Mouse (Mus musculus) heart, embryonic 11.5 days (tissue): ENCODE data around the gene Pcnx2. TPM values are rescaled to one million over a fixed set of nuclear protein-coding genes. Genes with fewer than 3 reads are reported as not detected.

ENCODE experiments used
- ATAC-seq: fragments of 200-750 bp; cut with Nextera tagmentation; replicated peaks from 2 replicates; pipeline ENCODE4 v1.8.0; 2017; ENCODE audit warnings: moderate library complexity; ENCODE audit not compliant: insufficient number of reproducible peaks, low FRiP score, low TSS enrichment
- H3K27ac ChIP-seq: fragments of 300-500 bp; sonication (generic); 2 replicates; pipeline ENCODE4 v1.5.1; 2014; ENCODE audit warnings: mild to moderate bottlenecking, low read depth, low read length
- H3K27me3 ChIP-seq: fragments of 300-500 bp; sonication (generic); 2 replicates; pipeline ENCODE4 v1.6.1; 2014; ENCODE audit warnings: mild to moderate bottlenecking, low read length, mixed read lengths; ENCODE audit not compliant: control insufficient read depth, insufficient read depth
- H3K36me3 ChIP-seq: fragments of 300-500 bp; sonication (generic); 2 replicates; pipeline ENCODE4 v1.6.1; 2014; ENCODE audit warnings: mild to moderate bottlenecking, low read length, moderate library complexity, mixed read lengths; ENCODE audit not compliant: control insufficient read depth, insufficient read depth
- H3K4me1 ChIP-seq: fragments of 300-500 bp; sonication (generic); 2 replicates; pipeline ENCODE4 v1.6.1; 2014; ENCODE audit warnings: low read length; ENCODE audit not compliant: control insufficient read depth, insufficient read depth
- H3K4me2 ChIP-seq: fragments of 300-500 bp; sonication (generic); 2 replicates; pipeline ENCODE4 v1.6.1; 2014; ENCODE audit warnings: mild to moderate bottlenecking, moderate library complexity
- H3K4me3 ChIP-seq: fragments of 300-500 bp; sonication (generic); 2 replicates; pipeline ENCODE4 v1.5.1; 2014; ENCODE audit warnings: low read depth, low read length
- H3K9ac ChIP-seq: fragments of 300-500 bp; sonication (generic); 2 replicates; pipeline ENCODE4 v1.6.1; 2014; ENCODE audit warnings: mild to moderate bottlenecking, low read depth, low read length, moderate library complexity
- H3K9me3 ChIP-seq: fragments of 300-500 bp; sonication (generic); replicated peaks from 2 replicates; pipeline ENCODE4 v1.6.1; 2016; ENCODE audit warnings: low read length; ENCODE audit not compliant: control insufficient read depth
- WGBS: fragments of 180-500 bp; shearing (Covaris S2); extraction: QIAGEN DNeasy Blood & Tissue Kit; methylation state at CpG from one replicate; pipeline ENCODE4 v1.1.7; 2014; ENCODE audit not compliant: insufficient replicate concordance; 5-methylcytosine and 5-hydroxymethylcytosine counted together
- polyA plus RNA-seq: library from polyadenylated mRNA; unstranded; fragments of >200 nt; fragmentation: Nextera tagmentation; extraction: Ambion mirVana; gene quantifications from 2 replicates; pipeline ENCODE4 v1.2.1, GENCODE M21; 2014

The Pcnx2 gene
- polyA plus RNA-seq, 1 experiment from 2014 or later: 0.27 TPM

DNA sequence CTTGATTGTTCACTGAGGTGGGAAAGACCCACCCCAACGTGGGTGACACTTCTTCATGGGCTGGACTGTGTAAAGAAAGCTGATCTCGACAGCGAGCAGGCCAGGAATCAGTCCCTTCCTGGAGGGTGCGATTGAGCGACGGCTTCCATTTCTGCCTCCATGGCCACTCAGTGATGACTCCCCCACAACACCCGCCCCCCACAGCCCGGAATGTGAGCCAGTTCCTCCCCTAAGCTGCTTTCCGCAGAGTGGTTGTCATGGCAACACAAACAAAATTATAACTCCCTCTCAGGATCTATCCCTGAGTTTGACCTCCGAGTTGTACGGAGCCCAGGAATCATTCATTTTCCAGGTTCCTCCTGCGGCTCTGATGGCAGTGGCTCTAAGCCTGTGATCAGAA is 91.7 kb downstream of the Pcnx2 start:
- H3K9me3 ChIP-seq: no peaks in the 10 kb centered on the region
- H3K27me3 ChIP-seq: no peaks in the 10 kb centered on the region
- no peak overlapping the region for H3K9ac ChIP-seq
- ATAC-seq: no peak
- H3K4me1 ChIP-seq: peaks cover 5% of the 10 kb centered on the region
- no peaks in the 10 kb centered on the region for H3K36me3 ChIP-seq
- H3K4me3 ChIP-seq: no peak overlapping the region
- H3K4me2 ChIP-seq: no peak overlapping the region
- WGBS: 74% methylated on average over 12 of the region's 12 CpGs
- H3K27ac ChIP-seq: no peak overlapping the region

DNA sequence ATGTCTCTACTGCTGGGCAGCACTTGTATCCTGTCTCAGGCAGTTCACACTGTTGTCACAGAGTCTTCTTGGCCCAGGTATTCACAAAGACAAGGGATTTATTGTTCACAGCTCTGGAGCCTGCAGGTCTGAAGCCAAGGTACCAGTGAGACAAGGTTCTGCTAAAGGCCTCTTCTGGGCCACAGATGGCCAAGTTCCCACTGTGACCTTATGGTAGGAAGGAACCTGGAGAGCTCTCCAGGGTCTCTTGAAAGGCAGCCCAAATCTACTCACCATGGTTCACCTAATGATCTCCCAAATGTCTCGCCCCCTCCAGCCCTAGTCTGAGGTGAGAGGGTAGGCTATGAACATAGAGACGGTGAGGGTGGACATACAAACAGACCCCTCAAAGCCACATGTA is 101.1 kb downstream of the Pcnx2 start:
- ATAC-seq: no peak
- no peaks in the 10 kb centered on the region for H3K9me3 ChIP-seq
- 90% methylated on average over 2 of the region's 2 CpGs for WGBS
- no peaks in the 10 kb centered on the region for H3K4me1 ChIP-seq
- H3K9ac ChIP-seq: no peak overlapping the region
- H3K27ac ChIP-seq: no peak overlapping the region
- H3K36me3 ChIP-seq: no peaks in the 10 kb centered on the region
- H3K27me3 ChIP-seq: no peaks in the 10 kb centered on the region
- no peak overlapping the region for H3K4me2 ChIP-seq
- no peak overlapping the region for H3K4me3 ChIP-seq

DNA sequence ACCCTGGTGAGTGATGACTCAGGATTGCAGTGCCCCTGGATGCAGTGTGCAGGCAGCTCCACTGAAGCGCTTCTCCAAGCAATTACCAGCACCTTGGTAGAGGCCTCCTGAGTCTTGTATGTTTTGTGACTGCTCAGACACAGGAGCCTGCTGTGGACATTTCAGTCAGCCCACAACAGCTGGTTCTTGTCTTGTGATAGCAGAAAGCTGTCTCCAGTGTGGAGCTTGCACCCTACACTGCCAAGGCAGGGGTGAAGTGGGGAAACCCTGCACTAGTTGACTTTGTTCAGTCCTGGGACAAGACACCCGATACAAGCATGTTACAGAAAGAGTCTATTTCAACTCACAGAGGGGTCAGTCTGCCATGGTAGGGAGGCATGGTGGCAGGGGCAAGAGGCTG is 102.8 kb downstream of the Pcnx2 start:
- H3K27ac ChIP-seq: no peak overlapping the region

DNA sequence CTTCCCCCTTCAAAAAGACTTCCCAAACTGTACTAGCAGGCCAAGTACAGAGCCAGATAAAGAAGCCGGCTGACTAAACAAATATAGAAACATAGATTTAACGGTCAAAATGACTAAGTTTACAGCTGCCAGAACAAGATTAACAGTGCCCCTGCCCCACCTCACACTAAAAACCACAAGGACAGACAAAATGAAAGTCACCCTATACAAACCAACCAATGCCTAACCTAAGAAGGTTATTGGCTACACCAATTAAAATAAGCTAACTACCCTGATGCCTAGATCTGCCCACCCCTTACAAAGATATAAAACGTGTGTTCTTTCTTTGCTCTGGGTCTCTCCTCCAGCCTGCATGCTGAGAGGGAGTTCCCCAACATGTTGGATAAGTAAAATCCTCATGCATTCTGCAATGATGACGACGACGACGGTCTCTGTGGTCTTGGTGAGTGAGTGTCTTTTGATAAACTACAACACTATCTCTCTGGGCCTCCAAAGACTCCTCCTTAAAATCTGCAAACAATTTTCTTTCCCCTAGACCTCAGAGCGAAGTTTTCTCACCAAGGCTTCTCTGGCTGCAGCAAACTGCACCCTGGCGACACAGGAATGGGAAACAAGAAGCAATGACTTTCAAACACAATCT is 105.2 kb downstream of the Pcnx2 start:
- H3K9me3 ChIP-seq: no peaks in the 10 kb centered on the region
- ATAC-seq: no peak
- H3K9ac ChIP-seq: no peak overlapping the region
- no peaks in the 10 kb centered on the region for H3K36me3 ChIP-seq
- no peak overlapping the region for H3K27ac ChIP-seq
- no peak overlapping the region for H3K4me2 ChIP-seq
- H3K27me3 ChIP-seq: no peaks in the 10 kb centered on the region
- H3K4me3 ChIP-seq: no peak overlapping the region
- WGBS: 45% methylated on average over 9 of the region's 9 CpGs
- no peaks in the 10 kb centered on the region for H3K4me1 ChIP-seq

More for the DNA sequence above, 102.8 kb downstream of the Pcnx2 start:
- Histone ChIP-seq H3K4me1 (no peaks in the 10 kb centered on the region), H3K4me2 (no peak overlapping the region), H3K36me3 (no peaks in the 10 kb centered on the region), H3K9ac (no peak overlapping the region), H3K4me3 (no peak overlapping the region), H3K9me3 (no peaks in the 10 kb centered on the region), H3K27me3 (no peaks in the 10 kb centered on the region)
- 58% methylated on average over 2 of the region's 2 CpGs for WGBS
- no peak for ATAC-seq

DNA sequence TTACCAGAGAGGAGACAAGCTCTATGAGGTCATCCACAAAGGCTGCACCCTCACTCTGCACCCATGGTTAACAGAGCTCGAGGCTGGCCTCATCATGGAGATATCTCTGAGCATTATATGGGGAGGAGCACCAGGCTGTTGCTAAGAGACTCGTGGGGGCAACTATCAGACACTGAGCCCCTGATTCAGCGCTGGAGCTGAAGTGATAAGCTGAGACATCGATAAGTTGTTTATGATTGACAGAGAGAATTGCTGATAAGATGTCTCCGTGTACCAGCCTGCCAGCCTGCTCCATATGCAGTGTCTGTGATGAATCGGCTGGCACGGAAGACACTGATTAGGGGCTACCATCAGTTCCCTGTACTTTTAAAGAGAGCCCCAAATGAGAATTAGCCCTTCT is 111.2 kb downstream of the Pcnx2 start:
- H3K36me3 ChIP-seq: no peaks in the 10 kb centered on the region
- no peak overlapping the region for H3K27ac ChIP-seq
- no peak overlapping the region for H3K9ac ChIP-seq
- peaks cover 11% of the 10 kb centered on the region; the same call in 1 of the 2 replicates for H3K4me1 ChIP-seq
- 45% methylated on average over 7 of the region's 7 CpGs for WGBS
- ATAC-seq: no peak
- H3K4me3 ChIP-seq: no peak overlapping the region
- no peaks in the 10 kb centered on the region for H3K27me3 ChIP-seq
- no peaks in the 10 kb centered on the region for H3K9me3 ChIP-seq
- no peak overlapping the region for H3K4me2 ChIP-seq

DNA sequence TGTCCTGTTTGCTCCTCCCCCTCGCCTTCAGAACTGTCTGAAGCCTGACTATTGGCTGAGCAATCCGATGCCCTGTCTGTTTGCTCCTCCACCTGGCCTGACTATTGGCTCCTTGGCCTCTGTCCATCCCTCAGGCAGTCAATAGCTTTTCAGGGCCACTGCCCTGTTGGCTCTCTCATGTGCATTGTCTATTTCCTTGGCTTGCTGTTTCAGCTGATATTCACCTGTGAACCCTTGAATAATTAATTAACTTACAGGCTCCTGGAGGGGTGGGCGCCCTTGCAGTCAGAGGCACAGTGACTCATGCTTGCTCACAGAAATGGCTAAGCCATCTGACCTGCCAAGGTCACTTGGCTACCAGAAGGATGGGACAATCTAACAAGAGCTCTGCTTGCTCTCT is 116.0 kb downstream of the Pcnx2 start:
- Histone ChIP-seq H3K27me3 (no peaks in the 10 kb centered on the region), H3K4me3 (no peak overlapping the region), H3K9me3 (no peaks in the 10 kb centered on the region), H3K4me2 (no peak overlapping the region), H3K4me1 (peaks cover 6% of the 10 kb centered on the region; the same call in 1 of the 2 replicates), H3K27ac (no peak overlapping the region), H3K9ac (no peak overlapping the region), H3K36me3 (no peaks in the 10 kb centered on the region)
- no peak for ATAC-seq
- 59% methylated on average over 3 of the region's 3 CpGs for WGBS

DNA sequence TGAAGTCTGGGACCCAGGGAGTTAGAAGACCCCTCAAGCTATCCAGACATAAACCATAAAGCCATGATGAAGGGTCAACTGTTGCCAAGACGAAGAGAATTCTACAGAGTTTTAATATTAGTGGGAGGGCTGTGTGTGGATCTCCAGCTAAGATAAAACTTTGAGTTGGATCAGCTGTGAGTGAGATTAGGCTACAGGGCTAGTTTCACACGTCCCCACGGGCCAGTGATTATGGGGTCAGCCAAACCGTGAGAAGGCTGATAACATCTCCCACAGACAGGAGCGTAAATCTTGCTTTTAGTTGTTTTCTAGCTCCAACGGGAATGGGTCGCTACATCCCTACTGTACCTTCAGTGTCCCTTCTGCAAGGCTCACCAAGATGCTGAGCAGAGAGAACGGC is 118.5 kb downstream of the Pcnx2 start:
- no peak for ATAC-seq
- H3K36me3 ChIP-seq: no peaks in the 10 kb centered on the region
- H3K9me3 ChIP-seq: no peaks in the 10 kb centered on the region
- no peak overlapping the region for H3K4me3 ChIP-seq
- no peak overlapping the region for H3K9ac ChIP-seq
- 56% methylated on average over 8 of the region's 8 CpGs for WGBS
- no peak overlapping the region for H3K27ac ChIP-seq
- no peak overlapping the region for H3K4me2 ChIP-seq
- no peaks in the 10 kb centered on the region for H3K4me1 ChIP-seq
- H3K27me3 ChIP-seq: no peaks in the 10 kb centered on the region

DNA sequence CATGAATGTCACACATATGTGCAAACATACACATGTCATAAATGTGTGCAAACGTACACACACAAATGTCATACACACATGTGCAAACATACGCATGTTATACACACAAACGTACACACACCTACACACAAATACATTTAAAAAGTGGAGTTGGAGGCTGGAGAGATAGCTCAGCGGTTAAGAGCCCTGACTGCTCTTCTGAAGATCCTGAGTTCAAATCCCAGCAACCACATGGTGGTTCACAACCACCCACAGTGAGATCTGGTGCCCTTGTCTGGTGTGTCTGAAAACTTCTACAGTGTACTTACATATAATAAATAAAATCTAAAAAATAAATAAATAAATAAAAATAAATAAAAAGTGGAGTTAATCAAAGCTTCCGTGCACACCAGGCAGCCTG is 119.2 kb downstream of the Pcnx2 start:
- peak; percentile 68; the same call in 1 of the 2 replicates for ATAC-seq
- Histone ChIP-seq H3K9me3 (no peaks in the 10 kb centered on the region), H3K27me3 (no peaks in the 10 kb centered on the region), H3K4me1 (no peaks in the 10 kb centered on the region), H3K27ac (no peak overlapping the region), H3K36me3 (no peaks in the 10 kb centered on the region), H3K4me3 (no peak overlapping the region), H3K9ac (no peak overlapping the region), H3K4me2 (no peak overlapping the region)
- WGBS: 85% methylated on average over 5 of the region's 5 CpGs

DNA sequence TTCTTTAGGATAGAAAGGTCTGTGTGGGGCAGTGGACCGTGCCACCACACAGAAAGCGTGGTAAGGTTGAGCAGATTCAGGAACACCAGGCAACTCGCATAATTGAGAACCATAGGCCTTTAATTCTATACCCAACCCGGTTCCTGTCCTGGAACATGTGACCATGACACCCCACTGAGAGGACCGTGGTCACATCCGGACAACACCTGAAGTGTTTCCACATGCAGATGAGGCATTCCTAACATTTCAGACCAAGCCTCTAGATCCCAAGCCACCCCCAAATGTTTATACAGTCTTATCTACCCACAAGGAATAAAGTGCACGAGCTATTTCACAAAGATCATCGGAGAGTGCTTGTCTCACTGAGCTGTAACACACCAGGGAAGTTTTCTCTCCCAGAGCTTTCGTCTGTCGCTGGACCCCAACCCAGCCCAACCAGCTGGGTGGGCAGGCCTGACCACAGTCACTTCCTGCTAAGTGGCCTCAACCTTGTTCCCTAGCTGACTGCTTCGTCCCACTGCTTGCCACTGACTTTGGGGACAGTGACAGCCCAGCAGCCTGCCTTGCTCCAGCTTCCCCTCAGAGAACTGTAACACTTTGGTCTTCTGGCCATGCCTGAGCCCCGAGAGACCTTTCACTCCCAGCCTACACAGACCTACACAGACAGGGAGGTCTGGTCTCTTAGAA is 120.5 kb downstream of the Pcnx2 start:
- H3K9ac ChIP-seq: no peak overlapping the region
- WGBS: 44% methylated on average over 12 of the region's 12 CpGs
- no peaks in the 10 kb centered on the region; the same call in 1 of the 2 replicates for H3K4me1 ChIP-seq
- H3K27ac ChIP-seq: no peak overlapping the region
- no peak overlapping the region for H3K4me2 ChIP-seq
- no peak overlapping the region for H3K4me3 ChIP-seq
- H3K9me3 ChIP-seq: no peaks in the 10 kb centered on the region
- no peaks in the 10 kb centered on the region for H3K27me3 ChIP-seq
- ATAC-seq: no peak
- no peaks in the 10 kb centered on the region for H3K36me3 ChIP-seq
